Mouse (Mus musculus) kidney, embryonic 16.5 days (tissue): ENCODE results near the gene Zfp189. TPM values are rescaled to one million over a fixed set of nuclear protein-coding genes. Genes with fewer than 3 reads are reported as not detected.
"Not testable (repeated sequence)": the region's sequence is repeated elsewhere in the genome, so short reads cannot be mapped to it uniquely, and the experiment has no call there.

ENCODE experiments used
- ATAC-seq: fragments of 200-750 bp; cut with Nextera tagmentation; 2 replicates; pipeline ENCODE4 v1.8.0; 2017; ENCODE audit warnings: moderate TSS enrichment; ENCODE audit not compliant: low FRiP score, low TSS enrichment
- H3K27ac ChIP-seq: fragments of 300-500 bp; sonication (generic); 2 replicates; pipeline ENCODE4 v1.5.1; 2014; ENCODE audit warnings: low read length
- H3K27me3 ChIP-seq: fragments of 300-500 bp; sonication (generic); 2 replicates; pipeline ENCODE4 v1.6.1; 2014; ENCODE audit warnings: low read length, control low read depth, mixed read lengths; ENCODE audit not compliant: insufficient read depth
- H3K36me3 ChIP-seq: fragments of 300-500 bp; sonication (generic); 2 replicates; pipeline ENCODE4 v1.6.1; 2014; ENCODE audit warnings: low read length, control low read depth, mixed read lengths; ENCODE audit not compliant: insufficient read depth
- H3K4me1 ChIP-seq: fragments of 300-500 bp; sonication (generic); 2 replicates; pipeline ENCODE4 v1.6.1; 2014; ENCODE audit warnings: low read length, control low read depth, mixed read lengths; ENCODE audit not compliant: insufficient read depth
- H3K4me2 ChIP-seq: fragments of 300-500 bp; sonication (generic); replicated peaks from 2 replicates; pipeline ENCODE4 v1.6.1; 2014; ENCODE audit warnings: low read depth, low read length
- H3K4me3 ChIP-seq: fragments of 300-500 bp; sonication (generic); 2 replicates; pipeline ENCODE4 v1.5.1; 2014; ENCODE audit warnings: mild to moderate bottlenecking, low read length
- H3K9ac ChIP-seq: fragments of 300-500 bp; sonication (generic); replicated peaks from 2 replicates; pipeline ENCODE4 v1.6.1; 2014; ENCODE audit warnings: low read length
- H3K9me3 ChIP-seq: fragments of 300-500 bp; sonication (generic); 2 replicates; pipeline ENCODE4 v1.6.1; 2016; ENCODE audit warnings: low read length, control low read depth
- WGBS: fragments of 180-500 bp; shearing (Covaris S2); extraction: QIAGEN DNeasy Blood & Tissue Kit; methylation state at CpG from one replicate; pipeline ENCODE4 v1.1.7; 2014; 5-methylcytosine and 5-hydroxymethylcytosine counted together
- polyA plus RNA-seq: library from polyadenylated mRNA; unstranded; fragments of >200 nt; fragmentation: Nextera tagmentation; extraction: Ambion mirVana; gene quantifications from 2 replicates; pipeline ENCODE4 v1.2.1, GENCODE M21; 2015

The Zfp189 gene
- 11.1 and 13.0 TPM in 2 replicates for polyA plus RNA-seq

- ATAC-seq: peak; percentile 99
- Histone ChIP-seq H3K4me2 (peak within 1 kb of the TSS; percentile 69), H3K4me1 (peaks cover 14% of the 10 kb centered on the region), H3K27me3 (no peaks in the 10 kb centered on the region), H3K36me3 (peaks cover 18% of the 10 kb centered on the region), H3K27ac (peak within 1 kb of the TSS; percentile 62), H3K9ac (peak within 1 kb of the TSS; percentile 79), H3K9me3 (no peaks in the 10 kb centered on the region), H3K4me3 (peak within 1 kb of the TSS; percentile 76)
- under 1% methylated on average over 41 of the region's 41 CpGs for WGBS
Measured at GRCm38 (mm10) chr4:49520572-49521340, at the start of gene Zfp189, which contains the start of gene Mrpl50. Zfp189 (plus strand) TSS chr4:49521176. Mrpl50 (minus strand) TSS chr4:49521093.

GRCm38 (mm10) chr4:49473435-49474100, 47.4 kb upstream of the Zfp189 start, which contains the start of gene Acnat1:
Acnat1 (minus strand) TSS chr4:49473912.
- WGBS: 46% methylated on average over 3 of the region's 3 CpGs
- Histone ChIP-seq H3K27me3 (no peaks in the 10 kb centered on the region), H3K36me3 (no peaks in the 10 kb centered on the region), H3K9ac (no peak within 1 kb of the TSS), H3K27ac (no peak within 1 kb of the TSS), H3K4me1 (peaks cover 4% of the 10 kb centered on the region; the same call in 1 of the 2 replicates), H3K4me3 (no peak within 1 kb of the TSS), H3K9me3 (no peaks in the 10 kb centered on the region), H3K4me2 (no peak within 1 kb of the TSS)
- peak; percentile 59; the same call in 1 of the 2 replicates for ATAC-seq

GRCm38 (mm10) chr4:49474583-49474982, 46.4 kb upstream of the Zfp189 start:
- ATAC-seq: no peak

GRCm38 (mm10) chr4:49478118-49478877, 42.7 kb upstream of the Zfp189 start:
- Histone ChIP-seq H3K4me2 (peak overlapping the region; percentile 48), H3K27me3 (no peaks in the 10 kb centered on the region; the same call in 1 of the 2 replicates), H3K4me3 (peak overlapping the region; percentile 26), H3K4me1 (peaks cover 4% of the 10 kb centered on the region; the same call in 1 of the 2 replicates), H3K9ac (no peak overlapping the region), H3K27ac (no peak overlapping the region), H3K36me3 (no peaks in the 10 kb centered on the region), H3K9me3 (no peaks in the 10 kb centered on the region)
- peak; percentile 78 for ATAC-seq
- WGBS: 17% methylated on average over 19 of the region's 19 CpGs

More at GRCm38 (mm10) chr4:49474583-49474982, 46.4 kb upstream of the Zfp189 start:
- no peaks in the 10 kb centered on the region for H3K36me3 ChIP-seq
- H3K4me1 ChIP-seq: peaks cover 4% of the 10 kb centered on the region; the same call in 1 of the 2 replicates
- no peak overlapping the region for H3K9ac ChIP-seq
- no peak overlapping the region for H3K4me2 ChIP-seq
- no peak overlapping the region for H3K4me3 ChIP-seq
- H3K27me3 ChIP-seq: no peaks in the 10 kb centered on the region
- no peak overlapping the region for H3K27ac ChIP-seq
- H3K9me3 ChIP-seq: no peaks in the 10 kb centered on the region

- 17% methylated on average over 2 of the region's 2 CpGs for WGBS
- H3K27ac ChIP-seq, H3K36me3 ChIP-seq, H3K4me3 ChIP-seq, H3K4me1 ChIP-seq, ATAC-seq, H3K9me3 ChIP-seq, H3K27me3 ChIP-seq, H3K4me2 ChIP-seq, H3K9ac ChIP-seq: not testable (repeated sequence)
Measured at GRCm38 (mm10) chr4:49479035-49479434, 41.9 kb upstream of the Zfp189 start.

GRCm38 (mm10) chr4:49480104-49480760, 40.7 kb upstream of the Zfp189 start:
- Histone ChIP-seq H3K4me2 (peak overlapping the region; percentile 37), H3K4me3 (peak overlapping the region; percentile 4; the same call in 1 of the 2 replicates), H3K36me3 (no peaks in the 10 kb centered on the region), H3K9ac (no peak overlapping the region), H3K4me1 (peaks cover 4% of the 10 kb centered on the region; the same call in 1 of the 2 replicates), H3K9me3 (no peaks in the 10 kb centered on the region), H3K27ac (no peak overlapping the region), H3K27me3 (no peaks in the 10 kb centered on the region; the same call in 1 of the 2 replicates)
- ATAC-seq: no peak
- WGBS: 15% methylated on average over 21 of the region's 21 CpGs

- Histone ChIP-seq H3K27me3 (no peaks in the 10 kb centered on the region; the same call in 1 of the 2 replicates), H3K27ac (no peak overlapping the region), H3K4me3 (no peak overlapping the region), H3K4me1 (peaks cover 4% of the 10 kb centered on the region; the same call in 1 of the 2 replicates), H3K9me3 (no peaks in the 10 kb centered on the region), H3K36me3 (no peaks in the 10 kb centered on the region), H3K9ac (no peak overlapping the region), H3K4me2 (no peak overlapping the region)
- ATAC-seq: 0 out of 2 replicates have a peak, but pooled peaks have one; percentile 63
- 53% methylated on average over 3 of the region's 3 CpGs for WGBS
Measured at GRCm38 (mm10) chr4:49480896-49481295, 40.1 kb upstream of the Zfp189 start.

GRCm38 (mm10) chr4:49485442-49485841, 35.5 kb upstream of the Zfp189 start:
- H3K27me3 ChIP-seq: no peaks in the 10 kb centered on the region; the same call in 1 of the 2 replicates
- no peaks in the 10 kb centered on the region for H3K36me3 ChIP-seq
- peak overlapping the region; percentile 31; the same call in 1 of the 2 replicates for H3K27ac ChIP-seq
- peak; percentile 85 for ATAC-seq
- H3K4me1 ChIP-seq: no peaks in the 10 kb centered on the region
- no peak overlapping the region for H3K4me2 ChIP-seq
- H3K9me3 ChIP-seq: no peaks in the 10 kb centered on the region
- H3K9ac ChIP-seq: no peak overlapping the region
- H3K4me3 ChIP-seq: no peak overlapping the region
